Mouse (Mus musculus) forebrain, embryonic 11.5 days (tissue): ENCODE measurements around the gene Slc4a8. TPM values are rescaled to one million over a fixed set of nuclear protein-coding genes. Genes with fewer than 3 reads are reported as not detected.
A peak's percentile ranks its signal among the peaks of the same experiment; 100 is the strongest.

Experiments used
- ATAC-seq: fragments of 200-750 bp; cut with Nextera tagmentation; replicated peaks from 2 replicates; pipeline ENCODE4 v1.8.0; 2017; ENCODE audit warnings: moderate TSS enrichment; ENCODE audit not compliant: low FRiP score
- DNase-seq: peaks from one replicate; pipeline ENCODE4 v3.0.0-alpha.2; 2017; ENCODE audit warnings: low spot score
- H3K27ac ChIP-seq: fragments of 300-500 bp; sonication (generic); 2 replicates; pipeline ENCODE4 v1.5.1; 2014; ENCODE audit warnings: low read depth, low read length
- H3K27me3 ChIP-seq: fragments of 300-500 bp; sonication (generic); 2 replicates; pipeline ENCODE4 v1.6.1; 2014; ENCODE audit warnings: mild to moderate bottlenecking, low read length, mixed read lengths; ENCODE audit not compliant: control insufficient read depth, insufficient read depth
- H3K36me3 ChIP-seq: fragments of 300-500 bp; sonication (generic); 2 replicates; pipeline ENCODE4 v1.6.1; 2014; ENCODE audit warnings: mild to moderate bottlenecking, low read length, moderate library complexity, mixed read lengths; ENCODE audit not compliant: control insufficient read depth, insufficient read depth
- H3K4me1 ChIP-seq: fragments of 300-500 bp; sonication (generic); replicated peaks from 2 replicates; pipeline ENCODE4 v1.6.1; 2014; ENCODE audit warnings: low read length, mixed read lengths; ENCODE audit not compliant: control insufficient read depth, insufficient read depth
- H3K4me2 ChIP-seq: fragments of 300-500 bp; sonication (generic); 2 replicates; pipeline ENCODE4 v1.6.1; 2014; ENCODE audit warnings: low read depth, mild to moderate bottlenecking, low read length, moderate library complexity, mixed read lengths; ENCODE audit not compliant: severe bottlenecking
- H3K4me3 ChIP-seq: fragments of 300-500 bp; sonication (generic); 2 replicates; pipeline ENCODE4 v1.5.1; 2014; ENCODE audit warnings: low read depth, low read length
- H3K9ac ChIP-seq: fragments of 300-500 bp; sonication (generic); 2 replicates; pipeline ENCODE4 v1.6.1; 2014; ENCODE audit warnings: low read length
- H3K9me3 ChIP-seq: fragments of 300-500 bp; sonication (generic); 2 replicates; pipeline ENCODE4 v1.6.1; 2016; ENCODE audit warnings: low read length, mixed read lengths; ENCODE audit not compliant: control insufficient read depth
- WGBS: fragments of 180-500 bp; shearing (Covaris S2); extraction: QIAGEN DNeasy Blood & Tissue Kit; methylation state at CpG from one replicate; pipeline ENCODE4 v1.1.7; 2014; 5-methylcytosine and 5-hydroxymethylcytosine counted together
- polyA plus RNA-seq: library from polyadenylated mRNA; unstranded; fragments of >200 nt; fragmentation: Nextera tagmentation; extraction: Ambion mirVana; gene quantifications from 2 replicates; pipeline ENCODE4 v1.2.1, GENCODE M21; 2014

The Slc4a8 gene
- polyA plus RNA-seq, 1 experiment from 2014 or later: 12.8 TPM

- DNase-seq (no peak), ATAC-seq (no peak)
- Histone ChIP-seq H3K4me2 (no peak overlapping the region), H3K9ac (no peak overlapping the region), H3K4me3 (no peak overlapping the region), H3K27me3 (no peaks in the 10 kb centered on the region; the same call in 1 of the 2 replicates), H3K36me3 (no peaks in the 10 kb centered on the region), H3K27ac (no peak overlapping the region), H3K9me3 (no peaks in the 10 kb centered on the region), H3K4me1 (no peaks in the 10 kb centered on the region)
- 78% methylated on average over 6 of the region's 6 CpGs for WGBS
Observed at GRCm38 (mm10) chr15:100722564-100722963, 39.0 kb upstream of the Slc4a8 start.

- 85% methylated on average over 14 of the region's 14 CpGs for WGBS
- no peak overlapping the region for H3K27ac ChIP-seq
- no peak for DNase-seq
- no peaks in the 10 kb centered on the region for H3K9me3 ChIP-seq
- no peak for ATAC-seq
- H3K36me3 ChIP-seq: no peaks in the 10 kb centered on the region
- peaks cover 9% of the 10 kb centered on the region; the same call in 1 of the 2 replicates for H3K27me3 ChIP-seq
- no peaks in the 10 kb centered on the region for H3K4me1 ChIP-seq
- no peak overlapping the region for H3K9ac ChIP-seq
- no peak overlapping the region for H3K4me2 ChIP-seq
- H3K4me3 ChIP-seq: no peak overlapping the region
Observed at GRCm38 (mm10) chr15:100723505-100723904, 38.0 kb upstream of the Slc4a8 start.

GRCm38 (mm10) chr15:100726721-100727120 lies 34.8 kb upstream of the Slc4a8 start:
- peaks cover 5% of the 10 kb centered on the region; the same call in 1 of the 2 replicates for H3K4me1 ChIP-seq
- no peak overlapping the region for H3K4me2 ChIP-seq
- H3K36me3 ChIP-seq: no peaks in the 10 kb centered on the region
- 82% methylated on average over 11 of the region's 11 CpGs for WGBS
- no peak overlapping the region for H3K27ac ChIP-seq
- H3K4me3 ChIP-seq: no peak overlapping the region
- H3K27me3 ChIP-seq: peaks cover 33% of the 10 kb centered on the region
- H3K9ac ChIP-seq: no peak overlapping the region
- DNase-seq (no peak), ATAC-seq (no peak)
- H3K9me3 ChIP-seq: no peaks in the 10 kb centered on the region

- WGBS: 86% methylated on average over 11 of the region's 11 CpGs
- Histone ChIP-seq H3K36me3 (no peaks in the 10 kb centered on the region), H3K4me3 (no peak overlapping the region), H3K4me1 (peaks cover 5% of the 10 kb centered on the region; the same call in 1 of the 2 replicates), H3K27me3 (peaks cover 33% of the 10 kb centered on the region), H3K9me3 (no peaks in the 10 kb centered on the region), H3K4me2 (no peak overlapping the region), H3K27ac (no peak overlapping the region), H3K9ac (no peak overlapping the region)
- DNase-seq (no peak), ATAC-seq (no peak)
Observed at GRCm38 (mm10) chr15:100727834-100728233, 33.7 kb upstream of the Slc4a8 start.

- Histone ChIP-seq H3K4me2 (peak overlapping the region; percentile 52; the same call in 1 of the 2 replicates), H3K9ac (no peak overlapping the region), H3K27me3 (peaks cover 33% of the 10 kb centered on the region), H3K4me1 (peaks cover 5% of the 10 kb centered on the region; the same call in 1 of the 2 replicates), H3K4me3 (peak overlapping the region; percentile 21; the same call in 1 of the 2 replicates), H3K27ac (no peak overlapping the region), H3K36me3 (no peaks in the 10 kb centered on the region), H3K9me3 (no peaks in the 10 kb centered on the region)
- WGBS: 27% methylated on average over 9 of the region's 9 CpGs
- DNase-seq (no peak), ATAC-seq (no peak)
Observed at GRCm38 (mm10) chr15:100728586-100728985, 33.0 kb upstream of the Slc4a8 start.

- Histone ChIP-seq H3K27me3 (peaks cover 33% of the 10 kb centered on the region), H3K9ac (no peak within 1 kb of the TSS), H3K4me1 (peaks cover 5% of the 10 kb centered on the region; the same call in 1 of the 2 replicates), H3K4me3 (peak within 1 kb of the TSS; percentile 21), H3K27ac (no peak within 1 kb of the TSS), H3K4me2 (peak within 1 kb of the TSS; percentile 52), H3K9me3 (no peaks in the 10 kb centered on the region), H3K36me3 (no peaks in the 10 kb centered on the region)
- DNase-seq: peak; percentile 72
- ATAC-seq: 0 out of 2 replicates have a peak, but pooled peaks have one; percentile 27
- 3% methylated on average over 56 of the region's 57 CpGs for WGBS
Observed at GRCm38 (mm10) chr15:100729281-100729985, 32.1 kb upstream of the Slc4a8 start, which contains the start of gene Galnt6. Galnt6 (minus strand) TSS chr15:100729376.

- peaks cover 33% of the 10 kb centered on the region for H3K27me3 ChIP-seq
- ATAC-seq (no peak), DNase-seq (no peak)
- 38% methylated on average over 9 of the region's 9 CpGs for WGBS
- H3K4me2 ChIP-seq: no peak overlapping the region
- H3K4me1 ChIP-seq: peaks cover 5% of the 10 kb centered on the region; the same call in 1 of the 2 replicates
- no peaks in the 10 kb centered on the region for H3K9me3 ChIP-seq
- H3K4me3 ChIP-seq: no peak overlapping the region
- no peak overlapping the region for H3K9ac ChIP-seq
- H3K36me3 ChIP-seq: no peaks in the 10 kb centered on the region
- H3K27ac ChIP-seq: no peak overlapping the region
Observed at GRCm38 (mm10) chr15:100731081-100731480, 30.5 kb upstream of the Slc4a8 start.

GRCm38 (mm10) chr15:100732580-100732979 lies 29.0 kb upstream of the Slc4a8 start:
- 48% methylated on average over 5 of the region's 5 CpGs for WGBS
- no peaks in the 10 kb centered on the region for H3K36me3 ChIP-seq
- DNase-seq (no peak), ATAC-seq (no peak)
- H3K27me3 ChIP-seq: peaks cover 33% of the 10 kb centered on the region
- H3K4me1 ChIP-seq: peaks cover 5% of the 10 kb centered on the region; the same call in 1 of the 2 replicates
- H3K4me2 ChIP-seq: no peak overlapping the region
- no peaks in the 10 kb centered on the region for H3K9me3 ChIP-seq
- no peak overlapping the region for H3K9ac ChIP-seq
- no peak overlapping the region for H3K27ac ChIP-seq
- H3K4me3 ChIP-seq: no peak overlapping the region
